Mouse (Mus musculus) forebrain, embryonic 11.5 days (tissue): ENCODE measurements around the gene Ccdc51. TPM values are rescaled to one million over a fixed set of nuclear protein-coding genes. Genes with fewer than 3 reads are reported as not detected.

Experiments used
- ATAC-seq: fragments of 200-750 bp; cut with Nextera tagmentation; replicated peaks from 2 replicates; pipeline ENCODE4 v1.8.0; 2017; ENCODE audit warnings: moderate TSS enrichment; ENCODE audit not compliant: low FRiP score
- DNase-seq: peaks from one replicate; pipeline ENCODE4 v3.0.0-alpha.2; 2017; ENCODE audit warnings: low spot score
- H3K27ac ChIP-seq: fragments of 300-500 bp; sonication (generic); 2 replicates; pipeline ENCODE4 v1.5.1; 2014; ENCODE audit warnings: low read depth, low read length
- H3K27me3 ChIP-seq: fragments of 300-500 bp; sonication (generic); 2 replicates; pipeline ENCODE4 v1.6.1; 2014; ENCODE audit warnings: mild to moderate bottlenecking, low read length, mixed read lengths; ENCODE audit not compliant: control insufficient read depth, insufficient read depth
- H3K36me3 ChIP-seq: fragments of 300-500 bp; sonication (generic); 2 replicates; pipeline ENCODE4 v1.6.1; 2014; ENCODE audit warnings: mild to moderate bottlenecking, low read length, moderate library complexity, mixed read lengths; ENCODE audit not compliant: control insufficient read depth, insufficient read depth
- H3K4me1 ChIP-seq: fragments of 300-500 bp; sonication (generic); replicated peaks from 2 replicates; pipeline ENCODE4 v1.6.1; 2014; ENCODE audit warnings: low read length, mixed read lengths; ENCODE audit not compliant: control insufficient read depth, insufficient read depth
- H3K4me2 ChIP-seq: fragments of 300-500 bp; sonication (generic); 2 replicates; pipeline ENCODE4 v1.6.1; 2014; ENCODE audit warnings: low read depth, mild to moderate bottlenecking, low read length, moderate library complexity, mixed read lengths; ENCODE audit not compliant: severe bottlenecking
- H3K4me3 ChIP-seq: fragments of 300-500 bp; sonication (generic); 2 replicates; pipeline ENCODE4 v1.5.1; 2014; ENCODE audit warnings: low read depth, low read length
- H3K9ac ChIP-seq: fragments of 300-500 bp; sonication (generic); 2 replicates; pipeline ENCODE4 v1.6.1; 2014; ENCODE audit warnings: low read length
- H3K9me3 ChIP-seq: fragments of 300-500 bp; sonication (generic); 2 replicates; pipeline ENCODE4 v1.6.1; 2016; ENCODE audit warnings: low read length, mixed read lengths; ENCODE audit not compliant: control insufficient read depth
- WGBS: fragments of 180-500 bp; shearing (Covaris S2); extraction: QIAGEN DNeasy Blood & Tissue Kit; methylation state at CpG from one replicate; pipeline ENCODE4 v1.1.7; 2014; 5-methylcytosine and 5-hydroxymethylcytosine counted together
- polyA plus RNA-seq: library from polyadenylated mRNA; unstranded; fragments of >200 nt; fragmentation: Nextera tagmentation; extraction: Ambion mirVana; gene quantifications from 2 replicates; pipeline ENCODE4 v1.2.1, GENCODE M21; 2014

Gene Ccdc51
- polyA plus RNA-seq, 1 experiment from 2014 or later, result 13.2 TPM

GRCm38 (mm10) chr9:109097291-109097690 is 15.0 kb downstream of the Ccdc51 start:
- peak overlapping the region; percentile 70 for H3K4me3 ChIP-seq
- H3K27me3 ChIP-seq, result no peaks in the 10 kb centered on the region
- no peaks in the 10 kb centered on the region; the same call in 1 of the 2 replicates for H3K36me3 ChIP-seq
- ATAC-seq (no peak), DNase-seq (no peak)
- H3K27ac ChIP-seq, result peak overlapping the region; percentile 100
- peak overlapping the region; percentile 53 for H3K4me2 ChIP-seq
- peak overlapping the region; percentile 97 for H3K9ac ChIP-seq
- no peaks in the 10 kb centered on the region for H3K9me3 ChIP-seq
- H3K4me1 ChIP-seq, result peaks cover 28% of the 10 kb centered on the region
- 21% methylated on average over 6 of the region's 6 CpGs for WGBS

GRCm38 (mm10) chr9:109097831-109098230 is 15.5 kb downstream of the Ccdc51 start:
- DNase-seq, result no peak
- Histone ChIP-seq H3K4me3 (peak overlapping the region; percentile 70), H3K27me3 (no peaks in the 10 kb centered on the region), H3K4me1 (peaks cover 28% of the 10 kb centered on the region), H3K36me3 (peaks cover 4% of the 10 kb centered on the region), H3K9ac (peak overlapping the region; percentile 97), H3K4me2 (peak overlapping the region; percentile 53), H3K9me3 (no peaks in the 10 kb centered on the region), H3K27ac (peak overlapping the region; percentile 100; the same call in 1 of the 2 replicates)
- 73% methylated on average over 5 of the region's 5 CpGs for WGBS
- ATAC-seq, result no peak

- Histone ChIP-seq H3K4me1 (peaks cover 28% of the 10 kb centered on the region), H3K9ac (no peak overlapping the region)
Measured at GRCm38 (mm10) chr9:109098366-109098765, 16.1 kb downstream of the Ccdc51 start.

GRCm38 (mm10) chr9:109098969-109099368 is 16.7 kb downstream of the Ccdc51 start:
- DNase-seq (no peak), ATAC-seq (no peak)
- WGBS, result 73% methylated on average over 6 of the region's 6 CpGs
- Histone ChIP-seq H3K36me3 (peaks cover 8% of the 10 kb centered on the region), H3K9ac (no peak overlapping the region; the same call in 1 of the 2 replicates), H3K4me2 (no peak overlapping the region), H3K27ac (no peak overlapping the region), H3K27me3 (no peaks in the 10 kb centered on the region), H3K4me3 (no peak overlapping the region), H3K4me1 (peaks cover 27% of the 10 kb centered on the region), H3K9me3 (no peaks in the 10 kb centered on the region)

More at GRCm38 (mm10) chr9:109098366-109098765, 16.1 kb downstream of the Ccdc51 start:
- peak overlapping the region; percentile 53; the same call in 1 of the 2 replicates for H3K4me2 ChIP-seq
- DNase-seq (no peak), ATAC-seq (no peak)
- peaks cover 6% of the 10 kb centered on the region for H3K36me3 ChIP-seq
- WGBS, result 91% methylated on average over 8 of the region's 8 CpGs
- no peak overlapping the region for H3K4me3 ChIP-seq
- no peaks in the 10 kb centered on the region for H3K9me3 ChIP-seq
- H3K27me3 ChIP-seq, result no peaks in the 10 kb centered on the region
- no peak overlapping the region for H3K27ac ChIP-seq

- Histone ChIP-seq H3K36me3 (peaks cover 12% of the 10 kb centered on the region), H3K27me3 (no peaks in the 10 kb centered on the region), H3K9ac (no peak overlapping the region), H3K9me3 (no peaks in the 10 kb centered on the region), H3K4me1 (peaks cover 18% of the 10 kb centered on the region; the same call in 1 of the 2 replicates), H3K4me3 (no peak overlapping the region), H3K27ac (no peak overlapping the region), H3K4me2 (no peak overlapping the region)
- DNase-seq (no peak), ATAC-seq (no peak)
- 86% methylated on average over 20 of the region's 20 CpGs for WGBS
Measured at GRCm38 (mm10) chr9:109100307-109100928, 18.1 kb downstream of the Ccdc51 start.

GRCm38 (mm10) chr9:109101933-109102445 is 19.7 kb downstream of the Ccdc51 start:
- no peaks in the 10 kb centered on the region for H3K27me3 ChIP-seq
- WGBS, result 92% methylated on average over 5 of the region's 5 CpGs
- peaks cover 15% of the 10 kb centered on the region; the same call in 1 of the 2 replicates for H3K4me1 ChIP-seq

GRCm38 (mm10) chr9:109102541-109102940 is 20.2 kb downstream of the Ccdc51 start:
- Histone ChIP-seq H3K36me3 (peaks cover 24% of the 10 kb centered on the region), H3K9ac (no peak overlapping the region)
- ATAC-seq, result no peak

More at GRCm38 (mm10) chr9:109101933-109102445, 19.7 kb downstream of the Ccdc51 start:
- no peaks in the 10 kb centered on the region for H3K9me3 ChIP-seq
- H3K36me3 ChIP-seq, result peaks cover 22% of the 10 kb centered on the region
- H3K4me2 ChIP-seq, result no peak overlapping the region
- H3K9ac ChIP-seq, result no peak overlapping the region
- H3K4me3 ChIP-seq, result no peak overlapping the region
- ATAC-seq (no peak), DNase-seq (no peak)
- H3K27ac ChIP-seq, result no peak overlapping the region

GRCm38 (mm10) chr9:109103250-109103649 is 21.0 kb downstream of the Ccdc51 start:
- no peak overlapping the region for H3K4me2 ChIP-seq
- ATAC-seq (no peak), DNase-seq (no peak)
- peaks cover 24% of the 10 kb centered on the region for H3K36me3 ChIP-seq
- H3K27ac ChIP-seq, result no peak overlapping the region
- H3K4me1 ChIP-seq, result peaks cover 10% of the 10 kb centered on the region; the same call in 1 of the 2 replicates
- no peak overlapping the region for H3K4me3 ChIP-seq
- WGBS, result 80% methylated on average over 7 of the region's 7 CpGs
- H3K9me3 ChIP-seq, result no peaks in the 10 kb centered on the region
- H3K27me3 ChIP-seq, result no peaks in the 10 kb centered on the region
- H3K9ac ChIP-seq, result no peak overlapping the region

More at GRCm38 (mm10) chr9:109102541-109102940, 20.2 kb downstream of the Ccdc51 start:
- Histone ChIP-seq H3K9me3 (no peaks in the 10 kb centered on the region), H3K27ac (no peak overlapping the region), H3K4me2 (no peak overlapping the region), H3K27me3 (no peaks in the 10 kb centered on the region), H3K4me3 (no peak overlapping the region), H3K4me1 (peaks cover 14% of the 10 kb centered on the region; the same call in 1 of the 2 replicates)
- WGBS, result 97% methylated on average over 3 of the region's 3 CpGs
- DNase-seq, result no peak
